Mouse (Mus musculus): Measurements from ENCODE around the gene Gm6367. TPM values are rescaled to one million over a fixed set of nuclear protein-coding genes. Genes with fewer than 3 reads are reported as not detected.

Gene Gm6367
- polyA plus RNA-seq (2015; fragmentation: Nextera tagmentation; extraction: Ambion mirVana): not detected in 2 replicates

DNA sequence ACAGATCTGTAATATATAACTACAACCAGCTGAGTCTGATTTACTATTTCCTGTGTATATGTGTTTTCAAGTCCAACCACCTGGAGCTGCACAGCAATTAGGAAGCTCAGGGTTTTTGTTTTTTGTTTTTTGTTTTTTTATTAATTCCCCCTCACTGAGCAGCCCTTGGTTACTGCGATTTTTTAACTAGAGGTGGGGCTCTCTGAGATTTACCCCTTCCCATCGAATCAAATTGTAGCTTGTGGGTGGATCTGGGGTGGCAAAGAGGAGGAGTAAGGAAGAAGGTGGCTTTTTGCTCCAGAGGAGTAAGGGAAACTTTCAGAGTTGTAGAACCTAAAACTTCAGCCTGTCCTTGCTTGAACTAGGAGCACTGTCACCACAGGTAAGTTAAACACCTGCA, at the start of gene Gm6367:
Gene Gm6367 (plus strand): TSS at position 301 of the 400 bp plus-strand sequence.

Other genes with a start within 250 kb of the Gm6367 start
- gene Gm3183, start 123.2 kb upstream of the Gm6367 start, polyA plus RNA-seq (2015; fragmentation: Nextera tagmentation; extraction: Ambion mirVana): not detected in 2 replicates
- gene Gm7942, start 118.3 kb downstream of the Gm6367 start, polyA plus RNA-seq (2015; fragmentation: Nextera tagmentation; extraction: Ambion mirVana): not detected in 2 replicates
- gene Gm16513, start 194.0 kb downstream of the Gm6367 start, polyA plus RNA-seq (2015; fragmentation: Nextera tagmentation; extraction: Ambion mirVana): not detected in 2 replicates